Mouse (Mus musculus) heart, adult 9 months (tissue): Measurements from ENCODE around the gene Rsrc2.

ENCODE experiments used
- DNase-seq, 2 experiments: peaks; one replicate each; pipeline ENCODE4 v3.0.0; 2022; ENCODE audit warnings: low spot score in 2 of 2

Gene Rsrc2

DNA sequence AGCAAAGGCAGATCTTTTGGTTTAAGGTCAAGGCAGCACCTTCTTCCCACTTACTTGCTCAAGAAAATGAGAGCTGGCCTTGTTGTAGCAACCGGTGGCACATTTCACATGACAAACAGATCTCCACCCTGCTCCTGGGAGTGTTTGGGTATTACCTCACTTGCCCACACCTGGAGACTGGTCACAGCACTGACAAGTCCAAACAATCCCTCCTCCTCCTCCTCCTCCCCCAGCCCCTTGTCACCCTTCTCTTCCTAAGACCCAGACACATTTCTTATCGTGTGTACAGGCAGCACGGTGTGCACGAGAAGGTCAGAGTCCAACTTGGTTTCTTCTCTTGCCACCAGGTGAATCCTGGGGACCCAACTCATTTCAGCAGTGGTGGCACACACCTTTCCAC lies 52.3 kb downstream of the Rsrc2 start:
- DNase-seq = no peak

DNA sequence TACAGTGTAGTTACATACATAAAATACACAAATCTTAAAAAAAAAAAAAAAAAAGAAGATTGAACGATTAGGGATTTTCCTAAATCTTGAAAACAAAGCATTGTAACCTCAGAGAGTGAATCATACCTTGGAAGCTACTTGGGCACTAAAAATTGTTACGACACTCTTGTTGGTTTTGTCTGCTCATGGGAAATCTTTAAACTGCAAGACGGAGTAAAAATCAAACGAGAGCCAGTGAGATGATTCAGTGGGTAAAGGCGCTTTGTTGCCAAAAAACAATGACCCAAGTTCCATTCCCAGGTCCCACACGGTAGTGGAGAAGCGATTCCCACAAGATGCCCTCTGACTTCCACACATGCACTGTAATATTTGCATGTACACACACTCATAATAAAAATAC lies 53.0 kb downstream of the Rsrc2 start:
- no peak for DNase-seq

DNA sequence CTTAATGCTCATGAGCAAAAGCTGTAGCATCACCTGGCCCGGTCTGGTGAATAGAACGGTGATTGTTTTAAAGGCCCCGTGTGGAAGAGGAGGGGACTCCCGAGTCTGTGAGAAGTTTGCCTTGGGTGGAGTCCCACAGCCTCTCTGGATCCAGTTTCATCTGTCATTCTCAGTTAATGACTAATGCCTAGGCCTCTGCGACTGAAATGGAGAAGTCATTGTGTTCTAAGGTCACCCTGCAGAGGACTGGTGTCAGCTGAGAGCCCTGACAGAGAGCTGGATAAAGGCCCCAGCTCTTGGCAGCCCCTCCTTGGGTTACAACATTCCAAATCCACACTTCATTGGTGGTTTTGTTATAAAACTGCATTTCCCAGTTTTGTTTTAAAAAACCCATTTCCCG lies 54.7 kb downstream of the Rsrc2 start:
- peak; percentile 69 to 79 for DNase-seq

DNA sequence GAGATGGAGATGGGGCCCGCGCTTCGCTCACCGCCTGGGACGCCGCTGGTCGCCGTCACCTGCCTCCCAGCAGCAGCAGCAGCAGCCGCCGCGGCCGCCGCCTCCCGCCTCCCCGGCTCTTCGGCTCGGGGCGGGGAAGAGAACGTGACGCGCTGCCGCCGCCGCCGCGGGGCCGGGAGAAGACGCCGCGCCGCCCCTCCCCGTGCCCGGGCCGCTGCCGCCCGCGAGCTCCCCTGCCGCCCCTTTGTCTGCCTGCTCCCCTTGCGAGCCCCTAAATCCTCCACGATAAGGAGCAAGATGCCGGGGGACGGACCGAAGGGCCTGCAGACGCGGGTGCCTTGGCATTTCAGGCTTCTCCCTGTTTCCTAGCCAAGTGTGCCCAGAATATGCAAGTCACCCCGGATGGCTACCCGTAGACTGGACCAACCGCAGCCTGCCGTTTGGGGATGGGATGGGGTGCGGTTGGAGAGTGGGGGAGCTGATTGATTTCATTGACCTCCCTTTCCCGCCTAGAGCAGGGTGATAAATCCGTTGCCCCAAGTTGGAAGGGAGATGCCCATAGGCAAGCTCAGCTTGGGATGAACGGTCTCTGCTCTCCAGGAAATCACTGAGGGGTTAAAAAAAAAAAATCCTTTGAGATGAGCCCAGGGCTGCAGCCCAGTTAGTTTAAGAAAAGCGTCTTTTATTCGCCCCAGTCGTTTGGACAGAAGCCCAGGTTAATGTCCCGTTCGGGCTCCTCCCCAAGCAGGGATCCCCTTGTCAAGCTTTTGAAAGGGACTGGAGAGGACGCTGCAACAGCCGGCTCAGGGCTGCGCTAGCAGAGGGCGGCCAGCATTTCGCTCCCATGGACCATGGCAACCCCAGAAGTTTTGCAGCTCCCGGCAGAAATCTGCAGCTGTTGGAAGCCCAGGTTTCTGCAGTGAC lies 64.7 kb downstream of the Rsrc2 start, which contains the start of gene Clip1:
TSS of gene Clip1 (minus strand) at position 398 of the 924 bp plus-strand sequence.
- peak; percentile 64 to 71 for DNase-seq

DNA sequence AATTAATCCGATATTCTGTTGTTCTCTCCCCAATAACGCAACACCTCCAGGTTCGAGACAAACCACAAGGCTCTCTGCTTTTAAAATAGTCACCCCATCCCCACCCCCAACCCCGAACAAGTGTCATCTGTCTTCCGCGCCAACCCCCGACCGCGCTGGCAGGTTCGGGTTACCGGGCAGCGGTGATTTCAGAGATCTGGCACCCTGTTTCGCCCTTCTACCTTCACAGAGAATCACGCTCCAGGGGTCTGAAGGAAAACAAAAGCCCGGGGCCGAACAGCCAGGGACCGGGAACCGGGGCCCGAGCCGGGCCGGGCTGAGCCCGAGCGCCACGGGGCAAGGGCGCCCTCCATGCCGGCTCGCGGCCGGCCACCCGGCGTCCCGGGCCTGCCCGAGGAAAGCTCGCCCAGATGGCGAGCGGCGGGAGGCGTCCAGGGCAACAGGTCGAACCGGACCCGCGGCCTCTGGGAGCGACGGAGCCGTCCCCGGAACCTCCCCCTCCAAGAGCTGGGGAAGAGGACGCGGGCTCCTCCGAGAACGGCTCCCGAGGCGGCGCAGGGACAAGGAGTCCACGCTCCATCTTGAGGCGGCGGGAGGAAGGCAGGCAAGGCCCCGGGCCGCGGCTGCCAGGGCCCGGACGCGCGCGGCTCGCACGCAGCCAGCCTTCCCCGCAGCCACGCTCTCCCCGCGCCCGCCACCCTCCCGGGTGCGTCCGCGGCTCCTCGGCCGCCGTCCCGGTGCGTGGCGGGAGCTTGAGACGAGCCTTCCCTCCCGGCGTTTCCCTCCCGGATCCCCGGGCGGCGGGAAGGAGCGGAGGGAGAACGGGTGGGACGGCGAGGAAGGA lies 65.6 kb downstream of the Rsrc2 start:
- peak; percentile 49 to 53 for DNase-seq

DNA sequence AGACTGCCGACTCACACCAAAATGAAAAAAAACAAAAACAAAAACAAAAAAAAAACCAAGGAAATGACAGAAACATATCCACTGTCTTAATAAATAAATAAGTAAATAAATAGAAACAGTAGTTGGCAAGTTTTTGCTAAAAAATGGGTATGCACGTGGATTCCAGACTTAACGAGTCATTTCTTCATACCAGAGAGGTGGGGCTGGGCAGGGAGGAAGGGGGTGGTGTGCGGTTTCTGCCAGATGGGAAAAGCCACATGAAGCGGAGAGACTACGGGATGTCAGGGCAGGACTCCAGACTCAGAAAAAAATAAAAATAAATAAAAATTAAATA lies 66.2 kb downstream of the Rsrc2 start:
- DNase-seq = peak; percentile 45 to 47

DNA sequence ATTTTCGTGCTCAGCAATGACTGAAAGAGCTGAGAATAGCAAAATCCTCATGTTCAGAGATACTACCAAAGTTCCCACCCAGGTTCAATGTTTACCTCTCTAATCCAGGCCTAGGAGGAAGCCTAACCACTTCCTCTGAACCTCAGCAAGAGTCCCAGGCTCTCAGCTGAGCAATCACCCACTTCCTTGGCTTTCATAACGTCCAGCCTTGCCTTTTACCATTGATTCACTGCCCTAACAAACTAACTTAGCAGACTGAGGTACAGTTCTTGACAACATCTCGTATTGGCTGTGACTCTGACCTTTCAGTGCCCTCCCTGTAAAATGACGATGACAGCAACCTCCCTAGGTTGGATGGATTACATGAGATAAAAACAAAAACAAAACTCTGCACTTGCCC lies 66.8 kb downstream of the Rsrc2 start:
- no peak for DNase-seq

DNA sequence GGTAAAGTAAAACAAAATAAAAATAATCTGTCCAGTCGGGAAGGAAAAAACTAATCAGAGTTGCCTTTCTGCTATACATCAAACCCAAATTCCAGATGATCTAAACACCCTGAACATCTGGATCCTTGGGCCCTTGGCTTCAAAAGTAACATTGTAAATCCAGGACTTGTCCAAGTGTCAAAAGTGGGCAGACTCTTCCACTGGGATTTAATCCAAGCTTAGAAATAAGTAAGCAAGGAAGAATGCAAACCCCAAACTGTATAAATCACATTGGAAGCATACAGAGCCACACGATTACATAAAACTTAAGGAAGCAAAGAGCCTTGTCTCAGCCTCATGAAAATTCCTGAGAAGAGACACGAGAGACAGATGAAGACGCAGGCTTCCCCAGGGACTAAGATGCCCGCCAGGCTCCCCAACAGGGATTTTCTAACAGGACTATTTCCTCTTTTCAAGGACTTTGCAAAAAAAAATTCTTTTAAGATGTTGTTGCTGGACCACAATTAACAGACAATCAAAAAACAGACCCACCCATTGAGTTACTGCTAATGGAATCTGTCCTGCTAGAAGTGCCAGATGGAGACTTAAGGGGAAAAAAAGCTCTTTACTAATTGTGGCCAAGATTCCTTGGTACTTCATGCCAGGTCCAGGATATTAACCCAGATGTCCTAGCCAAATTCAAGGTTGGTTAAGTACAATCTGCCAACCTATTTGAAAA lies 69.5 kb downstream of the Rsrc2 start:
- peak in 1 of 2 experiments; percentile 39 for DNase-seq

DNA sequence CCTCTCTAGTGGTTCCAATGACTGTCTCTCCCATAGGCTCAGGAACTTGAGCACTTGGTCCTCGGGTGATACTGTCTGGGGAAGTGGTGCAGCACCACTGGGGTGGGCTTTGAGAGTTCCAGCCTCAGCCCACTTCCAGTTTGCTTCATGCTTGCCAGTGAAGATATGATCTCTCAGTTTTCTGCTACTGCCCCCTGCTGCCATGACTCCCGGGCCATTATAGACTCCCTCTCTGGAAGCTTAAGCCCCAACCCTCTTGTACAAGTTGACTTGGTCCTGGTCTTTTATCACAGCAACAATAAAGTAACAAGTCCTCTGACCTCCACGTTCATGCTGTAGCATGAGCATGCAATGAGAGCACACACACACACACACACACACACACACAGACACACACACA lies 70.1 kb downstream of the Rsrc2 start:
- no peak for DNase-seq
